Mouse (Mus musculus) R1 (cell line): ENCODE results near the gene Foxc2.
A peak's percentile ranks its signal among the peaks of the same experiment; 100 is the strongest.

Source experiments
- DNase-seq: peaks from one replicate; pipeline ENCODE4 v3.0.0-alpha.2; 2018; ENCODE audit warnings: low read depth, low spot score

Foxc2 gene

GRCm38 (mm10) chr8:121086004-121086900, 29.7 kb upstream of the Foxc2 start:
- no peak for DNase-seq

DNA sequence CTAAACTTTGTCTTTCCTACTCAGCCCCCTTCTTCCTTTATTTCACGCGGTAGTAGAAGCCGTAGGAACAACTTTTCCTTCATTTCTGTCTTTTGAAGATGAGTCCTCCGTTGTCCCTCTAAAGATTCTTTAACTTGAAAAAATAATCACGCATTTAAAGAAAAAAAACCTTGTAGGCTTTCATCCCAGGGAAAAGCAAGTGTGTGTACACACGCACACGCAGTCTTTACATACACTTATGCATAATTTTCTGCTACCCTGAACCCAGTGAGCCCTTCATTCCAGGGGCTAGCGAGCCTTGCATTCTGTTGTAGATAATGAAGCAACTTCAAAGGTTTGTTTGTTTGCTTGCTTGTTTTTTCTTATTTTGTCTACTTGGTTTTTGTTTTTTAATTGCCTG, 27.7 kb upstream of the Foxc2 start:
- DNase-seq = no peak

GRCm38 (mm10) chr8:121088871-121089630, 26.9 kb upstream of the Foxc2 start:
- DNase-seq = no peak

GRCm38 (mm10) chr8:121089631-121090380, 26.2 kb upstream of the Foxc2 start:
- no peak for DNase-seq

DNA sequence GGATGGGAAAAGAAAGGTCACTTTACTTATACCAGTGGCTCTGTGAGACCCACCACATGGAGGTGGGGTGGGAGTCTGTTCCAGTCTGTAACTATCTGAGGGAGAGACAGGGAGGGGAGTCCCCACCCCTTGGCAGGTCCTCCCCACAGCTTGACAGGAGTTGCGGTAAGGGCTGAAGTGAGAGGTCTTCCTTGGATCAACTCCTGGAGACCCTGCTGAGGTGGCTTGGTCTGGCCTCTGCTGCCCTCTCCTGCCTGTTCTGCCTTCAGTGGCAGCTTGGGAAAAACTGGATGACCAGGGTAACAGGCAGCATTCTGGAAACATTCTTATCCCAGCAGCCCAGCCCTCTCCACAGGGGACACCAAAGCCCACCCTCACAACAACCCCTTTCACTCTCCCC, 25.3 kb upstream of the Foxc2 start:
- no peak for DNase-seq

- DNase-seq = no peak
These were observed 23.8 kb upstream of the Foxc2 start for GRCm38 (mm10) chr8:121092141-121092540.

DNA sequence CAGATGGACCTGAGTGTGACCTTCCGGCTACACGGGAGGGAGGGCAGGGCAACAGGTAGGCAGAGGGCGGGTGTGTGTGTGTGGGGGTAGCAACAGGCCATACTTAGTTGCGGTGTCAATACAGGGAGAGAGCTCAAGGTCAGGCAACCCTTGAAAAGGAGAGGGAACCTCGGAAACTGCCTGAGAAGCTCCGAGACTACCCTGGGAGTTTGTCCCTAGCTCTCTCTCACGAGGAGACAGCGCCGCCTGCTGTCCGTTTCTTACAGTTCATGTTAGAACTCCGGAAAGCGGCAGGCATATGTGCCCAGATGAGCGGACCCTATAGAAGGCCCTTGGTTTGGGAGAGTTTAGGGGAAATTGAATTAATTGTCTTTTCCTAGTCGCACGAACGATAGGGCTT, 23.3 kb upstream of the Foxc2 start:
- DNase-seq = peak; percentile 84

DNA sequence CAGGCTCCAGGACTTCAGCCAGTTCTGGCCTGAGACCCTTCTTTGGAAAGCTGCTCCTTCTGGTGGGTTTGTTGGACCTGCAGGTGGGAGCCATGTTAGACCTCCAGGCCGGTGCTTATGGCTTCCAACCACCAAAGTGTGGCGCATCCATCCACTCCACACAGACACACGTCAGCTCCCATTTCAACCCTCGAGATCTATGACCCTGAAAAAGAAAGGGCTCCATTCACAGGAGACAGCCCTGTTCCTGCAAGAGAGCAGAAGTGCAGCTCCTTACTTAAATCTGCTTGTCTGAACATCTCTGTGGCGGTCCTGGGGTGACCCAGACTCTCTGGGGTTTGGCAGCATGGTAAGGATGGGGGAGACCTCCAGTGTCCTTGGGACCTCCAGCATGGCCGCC, 22.5 kb upstream of the Foxc2 start:
- DNase-seq = no peak

GRCm38 (mm10) chr8:121104049-121104818, 11.7 kb upstream of the Foxc2 start:
- peak; percentile 79 for DNase-seq

DNA sequence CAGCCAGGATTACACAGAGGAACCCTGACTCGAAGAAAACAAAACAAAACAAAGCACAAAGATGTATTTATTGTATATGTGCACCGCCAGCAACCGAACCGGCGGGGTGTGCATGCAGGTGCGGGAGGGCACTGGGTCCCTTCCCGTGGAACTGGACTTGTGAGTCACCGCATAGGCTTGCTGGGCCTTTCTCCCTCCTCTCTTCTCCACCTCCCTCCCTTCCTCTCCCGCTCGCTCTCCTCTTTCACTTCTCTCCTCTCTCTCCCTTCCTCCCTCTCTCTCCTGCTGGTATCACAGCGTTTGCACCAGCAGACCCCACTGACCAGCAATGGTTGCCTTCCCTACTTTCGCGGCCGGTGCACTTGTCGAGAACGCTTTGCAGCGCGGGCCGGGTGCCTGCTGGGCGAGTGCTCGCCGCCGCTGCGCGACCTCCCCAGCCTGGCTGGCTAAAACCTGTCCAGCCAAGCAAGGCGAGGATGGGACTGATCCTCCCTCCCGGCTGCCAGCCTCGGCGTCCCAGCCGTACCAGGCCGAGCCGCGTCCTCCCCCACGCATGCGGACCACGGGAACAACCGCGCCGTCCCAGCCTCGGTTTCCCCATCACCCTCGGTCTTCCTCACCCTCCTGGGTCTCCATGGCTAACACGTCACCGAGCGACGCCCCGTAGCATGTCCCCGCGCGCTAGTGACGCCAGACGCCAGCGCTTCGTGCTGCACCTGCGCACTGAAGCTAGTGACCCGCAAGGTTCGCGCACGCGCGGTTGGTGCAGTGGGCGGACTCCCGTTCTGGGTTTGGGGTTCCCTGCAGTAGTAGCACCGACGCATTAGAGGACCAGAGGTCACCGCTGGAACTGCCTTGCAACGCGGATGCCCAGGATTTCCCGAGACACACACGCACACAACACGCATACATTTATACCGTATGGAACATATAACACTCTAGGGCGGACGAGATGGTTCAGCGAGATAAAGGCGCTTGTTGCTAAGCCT, 8.0 kb upstream of the Foxc2 start, which contains the start of gene Mthfsd:
Mthfsd (minus strand) TSS at position 725 of the 989 bp plus-strand sequence.
- DNase-seq = peak; percentile 95

GRCm38 (mm10) chr8:121108657-121109056, 7.3 kb upstream of the Foxc2 start:
- DNase-seq = no peak

DNA sequence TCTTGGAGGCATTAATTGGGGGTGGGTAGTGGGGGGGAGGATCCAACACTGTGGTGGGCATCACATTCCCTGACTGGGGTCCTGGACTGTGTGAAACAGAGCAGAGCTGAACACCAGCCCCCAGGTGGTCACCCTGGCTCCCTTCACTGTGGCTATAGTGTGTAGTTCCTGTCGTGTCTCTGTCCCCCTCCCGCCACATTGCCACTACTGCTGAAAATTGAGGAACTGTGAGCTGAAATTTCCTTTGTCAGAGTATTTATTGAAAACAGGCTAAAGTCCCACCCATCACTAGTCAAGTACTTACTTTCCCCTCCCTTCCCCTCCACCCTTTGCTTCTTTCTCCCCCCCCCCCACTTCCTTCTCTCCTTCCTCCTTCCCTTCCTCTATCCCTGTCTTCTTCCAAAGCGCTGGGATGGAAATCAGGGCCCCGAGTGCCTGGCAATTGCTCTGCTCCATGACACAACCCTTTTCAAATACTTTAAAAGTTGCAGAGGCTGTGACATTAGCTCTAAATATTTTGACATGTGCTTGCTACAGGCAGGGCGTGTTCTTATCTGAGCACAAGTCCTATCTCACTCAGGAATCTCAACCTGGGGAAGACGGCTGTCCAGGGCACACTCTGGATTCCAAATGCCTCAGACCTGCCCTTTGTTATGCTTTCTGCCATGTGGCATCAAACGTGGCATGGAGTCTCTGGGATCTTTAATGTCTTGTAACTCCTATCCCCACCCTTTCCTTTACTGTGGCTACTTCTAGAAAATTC, 4.6 kb upstream of the Foxc2 start:
- no peak for DNase-seq

DNA sequence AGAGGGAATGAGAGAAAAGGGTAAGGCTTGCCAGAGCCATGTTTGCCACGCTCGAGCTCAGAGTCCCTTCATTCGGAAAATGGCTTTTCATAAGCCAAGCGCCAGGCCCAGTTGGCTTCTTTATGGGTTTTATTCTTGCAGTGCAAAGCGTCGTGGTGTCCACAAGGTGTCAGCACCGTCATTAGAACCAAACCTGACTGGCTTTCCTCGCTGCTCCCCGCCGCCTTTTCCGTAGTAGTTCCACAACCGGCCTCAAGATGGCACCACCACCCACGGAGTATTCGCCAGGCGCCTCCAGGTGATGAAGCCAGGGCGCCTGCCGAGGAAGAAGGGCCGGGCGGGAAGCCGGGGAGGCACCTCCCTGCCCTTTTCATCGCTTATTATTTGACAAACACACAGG, 2.7 kb upstream of the Foxc2 start:
- peak; percentile 93 for DNase-seq

DNA sequence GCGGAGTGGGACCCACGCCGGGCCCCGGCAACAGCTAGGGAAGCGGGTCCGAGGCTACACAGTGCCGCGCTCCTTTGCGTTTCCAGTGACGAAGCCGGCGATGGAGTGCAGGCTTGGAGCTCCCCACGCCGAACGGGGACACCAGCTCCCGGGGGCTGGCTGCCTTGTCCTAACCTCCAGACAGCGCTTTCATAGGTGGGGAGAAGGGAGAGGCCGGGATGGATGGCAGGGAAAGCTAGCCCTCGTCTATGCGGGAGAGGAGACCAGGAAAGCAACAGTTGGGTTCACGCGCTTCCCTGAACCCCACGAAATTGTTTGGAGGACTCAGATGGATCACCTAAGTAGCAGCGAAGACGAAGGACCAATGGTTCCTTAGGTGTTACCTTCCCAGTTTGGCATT, 835 bp upstream of the Foxc2 start:
- DNase-seq = no peak

DNA sequence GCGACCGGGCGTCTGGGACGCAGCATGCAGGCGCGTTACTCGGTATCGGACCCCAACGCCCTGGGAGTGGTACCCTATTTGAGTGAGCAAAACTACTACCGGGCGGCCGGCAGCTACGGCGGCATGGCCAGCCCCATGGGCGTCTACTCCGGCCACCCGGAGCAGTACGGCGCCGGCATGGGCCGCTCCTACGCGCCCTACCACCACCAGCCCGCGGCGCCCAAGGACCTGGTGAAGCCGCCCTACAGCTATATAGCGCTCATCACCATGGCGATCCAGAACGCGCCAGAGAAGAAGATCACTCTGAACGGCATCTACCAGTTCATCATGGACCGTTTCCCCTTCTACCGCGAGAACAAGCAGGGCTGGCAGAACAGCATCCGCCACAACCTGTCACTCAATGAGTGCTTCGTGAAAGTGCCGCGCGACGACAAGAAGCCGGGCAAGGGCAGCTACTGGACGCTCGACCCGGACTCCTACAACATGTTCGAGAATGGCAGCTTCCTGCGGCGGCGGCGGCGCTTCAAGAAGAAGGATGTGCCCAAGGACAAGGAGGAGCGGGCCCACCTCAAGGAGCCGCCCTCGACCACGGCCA, 717 bp downstream of the Foxc2 start:
- peak; percentile 76 for DNase-seq

GRCm38 (mm10) chr8:121117186-121117651, 1.2 kb downstream of the Foxc2 start:
- no peak for DNase-seq

GRCm38 (mm10) chr8:121117906-121118305, 1.9 kb downstream of the Foxc2 start:
- no peak for DNase-seq

- no peak for DNase-seq
These were observed 2.9 kb downstream of the Foxc2 start for GRCm38 (mm10) chr8:121118634-121119420.
